Mouse (Mus musculus): ENCODE measurements around the gene Hoxd12.

The Hoxd12 gene

GRCm38 (mm10) chr2:74679980-74680379 is 5.2 kb downstream of the Hoxd12 start:
- in situ Hi-C loops (cut with MboI, MseI), result loop anchor here (10.0 kb wide), 1 partner anchor 615 kb away; no protein-coding TSS in a partner anchor

GRCm38 (mm10) chr2:74680561-74681398 is 6.0 kb downstream of the Hoxd12 start:
- in situ Hi-C loops (cut with MboI, MseI), result no loop called here

- in situ Hi-C loops (cut with MboI, MseI), result no loop called here
These were observed 7.0 kb downstream of the Hoxd12 start for GRCm38 (mm10) chr2:74681594-74682531.

GRCm38 (mm10) chr2:74682796-74683195 is 8.0 kb downstream of the Hoxd12 start:
- in situ Hi-C loops (cut with MboI, MseI), result no loop called here

GRCm38 (mm10) chr2:74683471-74683951 is 8.7 kb downstream of the Hoxd12 start:
- in situ Hi-C loops (cut with MboI, MseI), result no loop called here

GRCm38 (mm10) chr2:74684106-74684505 is 9.3 kb downstream of the Hoxd12 start:
- in situ Hi-C loops (cut with MboI, MseI), result no loop called here

GRCm38 (mm10) chr2:74685059-74685603 is 10.3 kb downstream of the Hoxd12 start:
- in situ Hi-C loops (cut with MboI, MseI), result no loop called here

GRCm38 (mm10) chr2:74686301-74686987 is 11.6 kb downstream of the Hoxd12 start:
- in situ Hi-C loops (cut with MboI, MseI), result no loop called here

- in situ Hi-C loops (cut with MboI, MseI), result no loop called here
These were observed 12.3 kb downstream of the Hoxd12 start for GRCm38 (mm10) chr2:74686988-74687697.

GRCm38 (mm10) chr2:74687698-74688555 is 13.1 kb downstream of the Hoxd12 start:
- in situ Hi-C loops (cut with MboI, MseI), result no loop called here

GRCm38 (mm10) chr2:74688795-74689573 is 14.2 kb downstream of the Hoxd12 start:
- in situ Hi-C loops (cut with MboI, MseI), result no loop called here

- in situ Hi-C loops (cut with MboI, MseI), result loop anchor here (5.0 kb wide), 1 partner anchor 58 kb away; no protein-coding TSS in a partner anchor
These were observed 14.9 kb downstream of the Hoxd12 start for GRCm38 (mm10) chr2:74689574-74690337.

- in situ Hi-C loops (cut with MboI, MseI), result loop anchor here (5.0 kb wide), 1 partner anchor 57 kb away; no protein-coding TSS in a partner anchor
These were observed 15.5 kb downstream of the Hoxd12 start for GRCm38 (mm10) chr2:74690338-74690716.

- in situ Hi-C loops (cut with MboI, MseI), result loop anchor here (5.0 kb wide), 1 partner anchor 56 kb away; no protein-coding TSS in a partner anchor
These were observed 16.5 kb downstream of the Hoxd12 start, which contains the start of gene Hoxd10 for GRCm38 (mm10) chr2:74691022-74691951. Hoxd10 (plus strand) TSS chr2:74691924.

- in situ Hi-C loops (cut with MboI, MseI), result loop anchor here (5.0 kb wide), 1 partner anchor 55 kb away; no protein-coding TSS in a partner anchor
These were observed 17.4 kb downstream of the Hoxd12 start for GRCm38 (mm10) chr2:74691995-74692807.

Data from T-helper 2 cell (primary cell).